Comparison of ENCODE assay signal across 9 mouse cellular contexts in the genomic region with DNA sequence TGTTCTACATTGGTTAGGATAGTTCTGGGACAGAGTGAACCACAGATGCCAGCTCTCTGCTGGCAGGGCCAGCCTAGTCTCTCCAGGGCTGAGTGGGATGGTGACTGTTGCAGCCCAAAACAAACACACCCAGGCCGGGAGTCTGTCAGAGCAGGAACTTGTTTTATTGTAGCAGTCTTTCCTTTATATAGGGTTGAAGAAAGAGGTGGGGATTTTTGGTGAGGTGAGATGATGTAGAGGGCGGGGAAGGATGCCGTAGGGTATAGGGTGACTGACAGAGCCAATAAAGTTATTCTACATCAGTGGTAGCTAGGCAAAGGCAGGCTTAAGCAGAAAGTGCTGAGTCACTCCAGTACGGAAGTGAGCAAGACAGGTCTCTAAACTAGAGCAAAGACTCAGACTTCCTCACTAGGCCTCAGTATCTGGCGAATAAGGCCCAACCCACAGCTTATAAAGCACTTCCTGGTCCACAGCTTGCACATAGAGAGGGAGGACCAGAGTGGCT.
A peak's percentile ranks its signal among the peaks of the same experiment; 100 is the strongest.
DNase-seq lines count a peak whose midpoint lies in the region; ATAC-seq lines count a peak whose summit lies in the region.
"Had no signal": no experiment of that assay in that cellular context is flagged by ENCODE, and none has a peak within 500 bp of the region (broad histone marks: within the 10 kb centered on the region; RNA-seq: fewer than 3 reads in every experiment).

No protein-coding gene starts in this region.

- 75% methylated on average over 5 of the region's 5 CpGs for WGBS in intestine, embryonic 14.5 days
- 3% methylated on average over 5 of the region's 5 CpGs for WGBS in macrophage (ENCODE audit: missing documents)
- 89% methylated on average over 5 of the region's 5 CpGs for WGBS in forebrain, embryonic 10.5 days

- ATAC-seq in intestine, embryonic 14.5 days (replicated peaks; ENCODE audit: low FRiP score, low TSS enrichment, low read depth), result peak; percentile 53; the same call in 1 of the 2 replicates

- no peaks in the 10 kb centered on the region for H3K4me1 ChIP-seq in intestine, embryonic 14.5 days (replicated peaks; ENCODE audit: control insufficient read depth, insufficient read depth, low read length)
- H3K4me1 ChIP-seq in forebrain, embryonic 10.5 days, result peaks cover 3% of the 10 kb centered on the region; the same call in 1 of the 2 replicates

- H3K4me2 ChIP-seq in intestine, embryonic 14.5 days (ENCODE audit: low read length), result no peak overlapping the region
- H3K4me2 ChIP-seq: neural tube, embryonic 13.5 days had no signal

- H3K9ac ChIP-seq in intestine, embryonic 14.5 days (ENCODE audit: low read length), result no peak overlapping the region
- H3K9ac ChIP-seq: neural tube, embryonic 13.5 days had no signal

- H3K27ac ChIP-seq in intestine, embryonic 14.5 days (ENCODE audit: low read depth), result no peak overlapping the region
- H3K27ac ChIP-seq in macrophage, result peak overlapping the region; percentile 91
- H3K27ac ChIP-seq in forebrain, embryonic 10.5 days, result no peak overlapping the region
- H3K27ac ChIP-seq: neural tube, embryonic 13.5 days had no signal

- no peaks in the 10 kb centered on the region for H3K27me3 ChIP-seq in intestine, embryonic 14.5 days (replicated peaks; ENCODE audit: control insufficient read depth, insufficient read depth, low read length)
- H3K27me3 ChIP-seq in forebrain, embryonic 10.5 days (ENCODE audit: poor library complexity, severe bottlenecking), result no peaks in the 10 kb centered on the region
- H3K27me3 ChIP-seq: neural tube, embryonic 13.5 days had no signal

- peak; percentile 38 to 52 for DNase-seq in lung, adult 18-20 months
- no peak for DNase-seq in lung, postnatal 14 days
- DNase-seq in T-cell, adult 2 months (ENCODE audit: low spot score), result peak; percentile 9
- DNase-seq in intestine, embryonic 14.5 days (ENCODE audit: low spot score), result no peak
- no peak for DNase-seq in cerebellum, adult 8-10 months
- no peak for DNase-seq in forebrain, embryonic 10.5 days (ENCODE audit: extremely low spot score, low spot score)
- DNase-seq in cerebellum, adult 9-11 months, result no peak

- H3K9me3 ChIP-seq in intestine, embryonic 14.5 days (ENCODE audit: control insufficient read depth, low read length), result no peaks in the 10 kb centered on the region
- no peaks in the 10 kb centered on the region for H3K9me3 ChIP-seq in forebrain, embryonic 10.5 days
- H3K9me3 ChIP-seq: neural tube, embryonic 13.5 days had no signal

- H3K79me2 ChIP-seq in macrophage (ENCODE audit: inconsistent target), result peaks cover 49% of the 10 kb centered on the region; the same call in 1 of the 2 replicates

- 0 out of 2 replicates have a peak, but pooled peaks cover 4% of the 10 kb centered on the region for H3K36me3 ChIP-seq in intestine, embryonic 14.5 days (ENCODE audit: control insufficient read depth, insufficient read depth, low read length)
- H3K36me3 ChIP-seq in macrophage (ENCODE audit: inconsistent target), result peaks cover 35% of the 10 kb centered on the region
- H3K36me3 ChIP-seq in forebrain, embryonic 10.5 days (replicated peaks), result peaks cover 12% of the 10 kb centered on the region

- no peak overlapping the region for H3K4me3 ChIP-seq in intestine, embryonic 14.5 days (ENCODE audit: low read depth, low read length)
- no peak overlapping the region for H3K4me3 ChIP-seq in macrophage (ENCODE audit: inconsistent target)
- H3K4me3 ChIP-seq in forebrain, embryonic 10.5 days, result no peak overlapping the region
- H3K4me3 ChIP-seq: neural tube, embryonic 13.5 days had no signal

Comparison
In these comparisons a context has a peak if more than half of its experiments do, and no peak if none do; other contexts are left out.
1. DNase-seq: peak in lung, adult 18-20 months (2 of 2) and T-cell, adult 2 months (single experiment); none in lung, postnatal 14 days (single experiment), intestine, embryonic 14.5 days (single experiment), cerebellum, adult 8-10 months (single experiment), forebrain, embryonic 10.5 days (single experiment) and cerebellum, adult 9-11 months (single experiment).